Mouse (Mus musculus) lung, adult 2 months (tissue): ENCODE data around the gene AC153137.1. TPM values are rescaled to one million over a fixed set of nuclear protein-coding genes. Genes with fewer than 3 reads are reported as not detected.

Experiments
- DNase-seq: peaks from one replicate; pipeline ENCODE4 v3.0.0; 2022
- H3K4me1 ChIP-seq: fragments of 200-500 bp; 2 replicates; pipeline ENCODE4 v1.6.1; 2011; ENCODE audit warnings: low read length; ENCODE audit not compliant: control insufficient read depth, insufficient read depth
- H3K4me3 ChIP-seq: fragments of 200-500 bp; replicated peaks from 2 replicates; pipeline ENCODE3; 2011; ENCODE audit warnings: low read depth, mild to moderate bottlenecking, control low read depth, low read length; ENCODE audit errors: extremely low read depth
- CTCF ChIP-seq: fragments of 200-500 bp; IDR thresholded peaks from 2 replicates; pipeline ENCODE4 v1.5.1; 2011; ENCODE audit warnings: mild to moderate bottlenecking, low read length, control low read depth; ENCODE audit not compliant: insufficient read depth
- POLR2A ChIP-seq: fragments of 200-500 bp; IDR thresholded peaks from 2 replicates; pipeline ENCODE4 v1.6.1; 2011; ENCODE audit warnings: low read depth, mild to moderate bottlenecking, control low read depth, low read length, borderline replicate concordance; ENCODE audit errors: extremely low read depth
- WGBS: fragments of 180-500 bp; shearing (Covaris S2); methylation state at CpG from one replicate; pipeline ENCODE4 v1.1.7; 2018; 5-methylcytosine and 5-hydroxymethylcytosine counted together
- polyA plus RNA-seq: library from polyadenylated mRNA; depleted of rRNA; stranded (reverse); fragments of >200 nt; gene quantifications from 2 replicates; pipeline ENCODE4 v1.2.3, GENCODE M21; 2012; rRNA removed

AC153137.1 gene
- polyA plus RNA-seq, 1 experiment = not detected

DNA sequence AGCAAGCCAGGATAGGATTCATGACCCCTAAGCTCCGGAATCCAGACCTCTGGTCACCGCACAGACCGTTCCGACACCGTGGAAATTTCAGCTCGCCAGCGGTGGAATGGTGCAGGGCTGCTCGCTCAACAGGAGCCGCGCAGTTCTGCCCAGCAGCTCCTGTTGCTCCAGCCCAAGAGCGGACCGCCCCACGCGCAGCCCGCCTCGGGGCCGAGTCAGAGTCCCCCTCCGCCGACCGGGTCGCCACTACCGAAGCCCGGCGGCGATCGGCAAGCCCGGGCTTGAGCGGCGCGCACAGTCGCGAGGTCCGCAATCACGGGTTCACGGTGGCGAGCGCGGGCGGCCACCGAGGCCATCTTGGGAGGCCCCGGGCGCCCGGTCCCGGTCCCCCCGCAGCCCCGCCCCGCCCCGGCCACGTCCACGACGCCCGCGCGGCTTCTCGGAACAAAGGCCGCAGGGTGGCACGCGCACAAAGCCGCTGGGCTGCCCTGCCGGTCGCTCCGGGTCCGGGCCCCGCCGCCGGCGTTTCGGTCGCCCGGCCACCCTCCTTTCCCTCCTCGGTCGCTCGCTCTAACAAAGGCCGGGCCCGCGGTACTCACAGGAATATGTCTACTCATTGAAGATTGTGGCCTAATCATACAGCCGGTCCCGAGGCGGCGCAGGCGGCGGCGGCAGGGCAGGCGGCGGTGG lies 28.7 kb downstream of the AC153137.1 start:
- DNase-seq = peak; percentile 71
- TF ChIP-seq CTCF = no peak
- TF ChIP-seq POLR2A = 0 out of 2 replicates have a peak, but pooled peaks have one; percentile 21

DNA sequence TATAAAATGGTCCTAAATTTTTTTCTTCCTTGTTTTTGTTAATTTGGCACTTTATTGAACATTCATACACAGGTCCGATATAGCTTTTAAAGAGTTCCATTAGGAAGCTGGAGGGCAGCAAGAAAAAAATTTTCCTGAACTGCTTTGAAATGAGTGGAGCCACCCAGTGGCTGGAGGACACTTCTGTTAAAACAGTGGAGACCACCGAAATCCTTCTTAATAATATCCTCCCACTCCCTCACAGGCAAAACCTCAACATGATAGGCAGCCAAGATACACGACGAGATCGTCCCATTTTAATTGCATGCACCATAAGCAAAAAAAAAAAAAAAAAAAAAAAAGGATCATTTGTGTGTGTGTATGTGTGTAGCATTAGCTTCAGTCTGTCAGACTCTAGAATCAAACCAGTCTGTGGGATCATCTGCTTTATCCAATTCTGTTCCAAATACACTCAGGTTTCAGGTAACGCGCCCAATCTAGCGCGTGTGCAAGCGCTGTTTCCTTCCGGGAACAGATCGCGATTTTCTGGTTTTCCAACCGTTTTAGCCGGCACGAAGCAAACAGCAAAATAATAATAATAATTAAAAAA lies 29.3 kb downstream of the AC153137.1 start:
- Histone ChIP-seq H3K4me3 (peak overlapping the region; percentile 88), H3K4me1 (peaks cover 3% of the 10 kb centered on the region; the same call in 1 of the 2 replicates)
- DNase-seq = no peak
- WGBS = under 1% methylated on average over 16 of the region's 16 CpGs
- 0 out of 2 replicates have a peak, but pooled peaks have one; percentile 8 for TF ChIP-seq CTCF
- no peak for TF ChIP-seq POLR2A

More for the DNA sequence above, 28.7 kb downstream of the AC153137.1 start:
- Histone ChIP-seq H3K4me1 (peaks cover 3% of the 10 kb centered on the region; the same call in 1 of the 2 replicates), H3K4me3 (peak overlapping the region; percentile 88)
- under 1% methylated on average over 85 of the region's 85 CpGs for WGBS

DNA sequence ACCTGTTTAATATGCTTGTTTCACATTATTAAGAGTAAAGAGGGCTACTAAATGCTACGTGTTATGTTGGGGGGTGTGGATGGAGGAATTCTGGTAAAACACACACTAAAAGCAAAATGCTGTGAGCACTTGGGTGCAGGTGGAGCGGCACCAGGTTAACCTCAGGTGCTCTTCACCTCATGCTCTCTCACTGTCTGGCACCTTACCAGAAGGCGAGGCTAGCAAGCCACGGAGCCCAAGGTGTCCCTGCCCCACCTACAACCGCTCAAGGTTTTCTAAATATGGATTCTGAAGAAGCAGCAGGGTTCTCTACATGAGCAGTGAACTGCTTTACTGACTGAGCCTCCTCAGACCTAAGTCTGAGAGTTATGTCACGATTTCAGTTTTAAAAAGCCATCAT lies 32.6 kb downstream of the AC153137.1 start:
- 74% methylated on average over 6 of the region's 6 CpGs for WGBS
- DNase-seq = peak; percentile 26
- no peak overlapping the region for H3K4me3 ChIP-seq

DNA sequence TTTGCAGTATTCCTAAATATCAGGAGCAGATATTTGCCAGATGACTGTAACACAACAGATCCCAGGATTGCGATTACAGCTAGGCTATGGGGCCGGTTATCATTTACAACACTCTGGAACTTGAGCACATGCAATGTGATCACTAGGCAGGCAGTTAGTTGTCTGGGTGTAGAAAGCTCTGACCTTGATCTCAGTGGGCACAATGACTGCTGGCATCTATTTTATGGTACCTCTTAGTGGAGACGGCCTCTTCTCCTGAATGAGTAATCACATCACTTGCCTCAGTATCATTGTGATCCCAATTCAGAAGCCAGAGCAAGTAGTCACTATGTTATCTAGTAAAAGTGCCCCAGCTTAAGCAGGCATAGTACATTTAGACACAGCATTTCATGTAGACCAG lies 37.2 kb downstream of the AC153137.1 start:
- DNase-seq = no peak
- Histone ChIP-seq H3K4me3 (no peak overlapping the region), H3K4me1 (no peaks in the 10 kb centered on the region)
- TF ChIP-seq POLR2A (no peak), CTCF (no peak)
- WGBS = 85% methylated on average over 3 of the region's 3 CpGs

More for the DNA sequence above, 32.6 kb downstream of the AC153137.1 start:
- no peaks in the 10 kb centered on the region for H3K4me1 ChIP-seq
- no peak for TF ChIP-seq CTCF
- TF ChIP-seq POLR2A = no peak

GRCm38 (mm10) chr1:30938392-30938791 lies 39.4 kb downstream of the AC153137.1 start:
- WGBS = 74% methylated on average over 7 of the region's 7 CpGs
- Histone ChIP-seq H3K4me1 (no peaks in the 10 kb centered on the region), H3K4me3 (no peak overlapping the region)
- DNase-seq = no peak
- TF ChIP-seq CTCF (no peak), POLR2A (no peak)

GRCm38 (mm10) chr1:30937396-30937965 lies 40.3 kb downstream of the AC153137.1 start:
- Histone ChIP-seq H3K4me3 (no peak overlapping the region), H3K4me1 (no peaks in the 10 kb centered on the region)
- DNase-seq = no peak
- 40% methylated on average over 8 of the region's 8 CpGs for WGBS
- TF ChIP-seq POLR2A (no peak), CTCF (no peak)

- Histone ChIP-seq H3K4me3 (no peak overlapping the region), H3K4me1 (no peaks in the 10 kb centered on the region)
- no peak for DNase-seq
- TF ChIP-seq CTCF (no peak), POLR2A (no peak)
- 82% methylated on average over 2 of the region's 2 CpGs for WGBS
These were observed 41.3 kb downstream of the AC153137.1 start for GRCm38 (mm10) chr1:30936488-30936887.

GRCm38 (mm10) chr1:30930823-30931222 lies 46.9 kb downstream of the AC153137.1 start:
- H3K4me3 ChIP-seq = no peak overlapping the region
- H3K4me1 ChIP-seq = no peaks in the 10 kb centered on the region
- WGBS = 52% methylated on average over 2 of the region's 2 CpGs
- TF ChIP-seq CTCF (0 out of 2 replicates have a peak, but pooled peaks have one; percentile 7), POLR2A (no peak)
- no peak for DNase-seq

DNA sequence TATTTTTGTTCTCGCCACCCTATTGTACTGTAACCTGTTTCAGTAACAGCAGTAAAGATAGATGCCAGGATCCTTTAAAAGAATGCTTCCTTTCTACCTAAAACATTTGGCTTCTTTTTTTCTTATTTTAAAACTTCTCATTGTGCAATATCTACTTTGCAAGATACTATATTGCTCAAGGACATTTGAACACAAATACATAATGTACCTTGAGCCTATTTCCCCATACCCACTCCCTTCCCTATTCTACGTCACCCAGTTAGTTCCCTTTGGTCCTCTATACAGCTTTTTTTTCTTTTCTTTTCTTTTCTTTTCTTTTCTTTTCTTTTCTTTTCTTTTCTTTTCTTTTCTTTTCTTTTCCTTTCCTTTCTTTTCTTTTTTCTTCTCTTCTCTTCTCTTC lies 47.6 kb downstream of the AC153137.1 start:
- Histone ChIP-seq H3K4me1 (no peaks in the 10 kb centered on the region), H3K4me3 (no peak overlapping the region)
- DNase-seq = no peak
- TF ChIP-seq CTCF = no peak
- no peak for TF ChIP-seq POLR2A
- 76% methylated on average over 2 of the region's 2 CpGs for WGBS

Other genes starting within 250 kb of the AC153137.1 start
- gene Phf3, start 104.0 kb downstream of the AC153137.1 start, polyA plus RNA-seq = 22.6 and 45.9 TPM in 2 replicates
- 0.34 TPM in 1 of 2 replicates, not detected in the other for gene Lgsn, start 198.4 kb upstream of the AC153137.1 start, polyA plus RNA-seq
- gene 4931428L18Rik, start 244.7 kb upstream of the AC153137.1 start, polyA plus RNA-seq = 0.12 TPM in 1 of 2 replicates, not detected in the other
- not detected in 2 replicates for gene Pih1d3, start 244.9 kb upstream of the AC153137.1 start, polyA plus RNA-seq